Mouse (Mus musculus): ENCODE measurements at regions not wholly inside any gene's neighbourhood (a gene's known extent, or its start where the extent isn't known, plus 50 kb on each side); places are given as distances from the start of the nearest gene placed in this dataset.
A peak's percentile ranks its signal among the peaks of the same experiment; 100 is the strongest.

DNA sequence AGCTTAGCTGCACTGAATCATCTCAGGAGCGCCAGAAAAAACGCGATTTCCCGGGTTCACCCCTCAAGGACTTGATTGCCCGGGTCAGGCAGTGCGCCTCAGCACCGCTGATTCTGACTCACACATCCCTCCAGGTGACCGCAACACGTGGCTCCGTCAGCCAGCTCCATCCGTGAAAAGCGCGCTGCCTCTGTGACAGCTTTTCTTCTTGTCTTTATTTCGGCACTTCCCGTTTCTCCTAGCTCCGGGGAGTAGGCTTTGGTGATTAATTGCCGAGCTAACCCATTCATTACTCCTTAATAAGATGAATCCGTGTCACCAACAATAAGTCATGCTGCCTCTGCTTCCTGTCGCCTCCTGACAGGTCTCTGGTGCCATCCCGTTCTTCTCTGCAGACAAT, 108.6 kb downstream of the Katnal1 start:
- peak overlapping the region; percentile 2; the same call in 1 of the 2 replicates for H3K4me2 ChIP-seq (ENCODE audit: low read depth, low read length)
- peak; percentile 29 for DNase-seq (ENCODE audit: low spot score)
- WGBS = 16% methylated on average over 20 of the region's 20 CpGs
- no peak overlapping the region for H3K9ac ChIP-seq (replicated peaks; ENCODE audit: low read length)
- H3K9me3 ChIP-seq (replicated peaks; ENCODE audit: control insufficient read depth, low read length) = no peaks in the 10 kb centered on the region
- no peak overlapping the region for H3K27ac ChIP-seq (replicated peaks; ENCODE audit: low read depth, low read length)
- H3K4me3 ChIP-seq (ENCODE audit: low read depth, low read length) = no peak overlapping the region
- no peaks in the 10 kb centered on the region for H3K36me3 ChIP-seq (replicated peaks; ENCODE audit: control insufficient read depth, insufficient read depth, low read depth, low read length)
- H3K27me3 ChIP-seq (ENCODE audit: control insufficient read depth, insufficient read depth, low read length) = no peaks in the 10 kb centered on the region
- H3K4me1 ChIP-seq (ENCODE audit: control insufficient read depth, insufficient read depth, low read length) = no peaks in the 10 kb centered on the region
- no peak for ATAC-seq (replicated peaks; ENCODE audit: insufficient number of reproducible peaks, low FRiP score, low TSS enrichment, low read depth)

GRCm38 (mm10) chr5:148819423-148819822, 109.7 kb downstream of the Katnal1 start:
- Histone ChIP-seq H3K27me3 (ENCODE audit: control insufficient read depth, insufficient read depth, low read length) (no peaks in the 10 kb centered on the region), H3K9me3 (replicated peaks; ENCODE audit: control insufficient read depth, low read length) (no peaks in the 10 kb centered on the region), H3K4me3 (ENCODE audit: low read depth, low read length) (no peak overlapping the region), H3K4me1 (ENCODE audit: control insufficient read depth, insufficient read depth, low read length) (no peaks in the 10 kb centered on the region), H3K9ac (replicated peaks; ENCODE audit: low read length) (no peak overlapping the region), H3K36me3 (replicated peaks; ENCODE audit: control insufficient read depth, insufficient read depth, low read depth, low read length) (no peaks in the 10 kb centered on the region), H3K27ac (replicated peaks; ENCODE audit: low read depth, low read length) (no peak overlapping the region), H3K4me2 (ENCODE audit: low read depth, low read length) (no peak overlapping the region)
- ATAC-seq (replicated peaks; ENCODE audit: insufficient number of reproducible peaks, low FRiP score, low TSS enrichment, low read depth) (no peak), DNase-seq (ENCODE audit: low spot score) (no peak)
- WGBS = 75% methylated on average over 6 of the region's 6 CpGs

GRCm38 (mm10) chr5:148818746-148819145, 110.4 kb downstream of the Katnal1 start:
- ATAC-seq (replicated peaks; ENCODE audit: insufficient number of reproducible peaks, low FRiP score, low TSS enrichment, low read depth) (no peak), DNase-seq (ENCODE audit: low spot score) (no peak)
- no peak overlapping the region for H3K9ac ChIP-seq (replicated peaks; ENCODE audit: low read length)
- H3K36me3 ChIP-seq (replicated peaks; ENCODE audit: control insufficient read depth, insufficient read depth, low read depth, low read length) = no peaks in the 10 kb centered on the region
- no peak overlapping the region for H3K4me2 ChIP-seq (ENCODE audit: low read depth, low read length)
- no peaks in the 10 kb centered on the region for H3K9me3 ChIP-seq (replicated peaks; ENCODE audit: control insufficient read depth, low read length)
- no peaks in the 10 kb centered on the region for H3K4me1 ChIP-seq (ENCODE audit: control insufficient read depth, insufficient read depth, low read length)
- no peaks in the 10 kb centered on the region for H3K27me3 ChIP-seq (ENCODE audit: control insufficient read depth, insufficient read depth, low read length)
- no peak overlapping the region for H3K27ac ChIP-seq (replicated peaks; ENCODE audit: low read depth, low read length)
- WGBS = 57% methylated on average over 2 of the region's 2 CpGs
- H3K4me3 ChIP-seq (ENCODE audit: low read depth, low read length) = no peak overlapping the region

GRCm38 (mm10) chr5:148812840-148813239, 116.3 kb downstream of the Katnal1 start:
- 0 out of 2 replicates have a peak, but pooled peaks cover 2% of the 10 kb centered on the region for H3K27me3 ChIP-seq (ENCODE audit: control insufficient read depth, insufficient read depth, low read length)
- no peaks in the 10 kb centered on the region for H3K36me3 ChIP-seq (replicated peaks; ENCODE audit: control insufficient read depth, insufficient read depth, low read depth, low read length)
- H3K4me1 ChIP-seq (ENCODE audit: control insufficient read depth, insufficient read depth, low read length) = no peaks in the 10 kb centered on the region; the same call in 1 of the 2 replicates
- no peak overlapping the region for H3K9ac ChIP-seq (replicated peaks; ENCODE audit: low read length)
- no peak overlapping the region for H3K4me2 ChIP-seq (ENCODE audit: low read depth, low read length)
- H3K4me3 ChIP-seq (ENCODE audit: low read depth, low read length) = no peak overlapping the region
- no peak overlapping the region for H3K27ac ChIP-seq (replicated peaks; ENCODE audit: low read depth, low read length)
- 77% methylated on average over 9 of the region's 9 CpGs for WGBS
- ATAC-seq (replicated peaks; ENCODE audit: insufficient number of reproducible peaks, low FRiP score, low TSS enrichment, low read depth) (no peak), DNase-seq (ENCODE audit: low spot score) (no peak)
- no peaks in the 10 kb centered on the region for H3K9me3 ChIP-seq (replicated peaks; ENCODE audit: control insufficient read depth, low read length)

DNA sequence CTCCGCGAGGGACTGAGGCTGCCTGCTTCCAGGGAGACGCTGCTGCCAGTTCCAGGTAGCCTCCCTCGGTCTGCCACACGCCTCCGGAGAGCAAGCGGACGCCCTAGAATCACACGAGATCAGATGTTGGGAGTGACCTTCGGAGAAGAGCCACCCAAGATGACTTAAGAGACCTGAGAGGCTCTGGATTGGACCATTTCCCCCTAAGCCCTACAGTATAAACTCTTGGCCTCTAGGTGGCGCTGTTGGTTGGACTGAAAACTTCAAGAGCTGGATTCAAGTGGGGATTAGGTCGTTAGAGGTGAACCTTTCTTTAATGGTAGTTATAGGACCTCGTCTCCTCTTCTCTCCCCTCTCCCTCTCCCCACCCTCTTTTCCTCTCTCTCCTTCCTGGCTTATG, 117.1 kb downstream of the Katnal1 start:
- peak; percentile 86 for DNase-seq (ENCODE audit: low spot score)
- peak overlapping the region; percentile 22; the same call in 1 of the 2 replicates for H3K9ac ChIP-seq (replicated peaks; ENCODE audit: low read length)
- 0 out of 2 replicates have a peak, but pooled peaks cover 2% of the 10 kb centered on the region for H3K27me3 ChIP-seq (ENCODE audit: control insufficient read depth, insufficient read depth, low read length)
- H3K4me3 ChIP-seq (ENCODE audit: low read depth, low read length) = no peak overlapping the region
- H3K36me3 ChIP-seq (replicated peaks; ENCODE audit: control insufficient read depth, insufficient read depth, low read depth, low read length) = no peaks in the 10 kb centered on the region
- no peak overlapping the region for H3K4me2 ChIP-seq (ENCODE audit: low read depth, low read length)
- H3K27ac ChIP-seq (replicated peaks; ENCODE audit: low read depth, low read length) = no peak overlapping the region
- H3K9me3 ChIP-seq (replicated peaks; ENCODE audit: control insufficient read depth, low read length) = no peaks in the 10 kb centered on the region; the same call in 1 of the 2 replicates
- 12% methylated on average over 13 of the region's 13 CpGs for WGBS
- no peaks in the 10 kb centered on the region; the same call in 1 of the 2 replicates for H3K4me1 ChIP-seq (ENCODE audit: control insufficient read depth, insufficient read depth, low read length)
- ATAC-seq (replicated peaks; ENCODE audit: insufficient number of reproducible peaks, low FRiP score, low TSS enrichment, low read depth) = 0 out of 2 replicates have a peak, but pooled peaks have one; percentile 9

GRCm38 (mm10) chr5:148809485-148809884, 119.6 kb downstream of the Katnal1 start:
- no peak for ATAC-seq (replicated peaks; ENCODE audit: insufficient number of reproducible peaks, low FRiP score, low TSS enrichment, low read depth)
- Histone ChIP-seq H3K9me3 (replicated peaks; ENCODE audit: control insufficient read depth, low read length) (no peaks in the 10 kb centered on the region; the same call in 1 of the 2 replicates), H3K36me3 (replicated peaks; ENCODE audit: control insufficient read depth, insufficient read depth, low read depth, low read length) (no peaks in the 10 kb centered on the region), H3K4me2 (ENCODE audit: low read depth, low read length) (no peak overlapping the region), H3K27me3 (ENCODE audit: control insufficient read depth, insufficient read depth, low read length) (0 out of 2 replicates have a peak, but pooled peaks cover 2% of the 10 kb centered on the region), H3K4me1 (ENCODE audit: control insufficient read depth, insufficient read depth, low read length) (no peaks in the 10 kb centered on the region; the same call in 1 of the 2 replicates), H3K27ac (replicated peaks; ENCODE audit: low read depth, low read length) (no peak overlapping the region), H3K9ac (replicated peaks; ENCODE audit: low read length) (no peak overlapping the region), H3K4me3 (ENCODE audit: low read depth, low read length) (no peak overlapping the region)
- 68% methylated on average over 3 of the region's 3 CpGs for WGBS
- DNase-seq (ENCODE audit: low spot score) = no peak

DNA sequence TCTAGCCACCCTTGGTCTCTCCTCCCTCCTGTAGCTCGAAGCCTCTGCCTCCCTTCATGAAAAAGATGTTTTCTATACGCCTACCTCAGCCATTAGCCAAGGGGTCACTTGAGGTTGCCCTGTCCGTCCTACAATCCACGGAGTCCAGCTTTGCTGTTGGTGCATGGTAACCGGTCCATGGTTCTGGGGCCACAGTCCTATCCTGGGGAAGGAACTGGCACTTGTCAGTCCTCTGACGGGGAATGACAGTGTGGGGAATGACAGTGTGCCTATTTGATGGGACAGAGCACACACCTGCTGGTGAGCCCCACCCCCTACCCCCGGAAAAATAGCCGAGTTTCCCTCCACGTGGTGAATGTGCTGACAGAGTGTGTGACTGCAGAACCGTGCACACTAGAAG, 120.1 kb downstream of the Katnal1 start:
- DNase-seq (ENCODE audit: low spot score) = no peak
- H3K4me3 ChIP-seq (ENCODE audit: low read depth, low read length) = no peak overlapping the region
- H3K36me3 ChIP-seq (replicated peaks; ENCODE audit: control insufficient read depth, insufficient read depth, low read depth, low read length) = no peaks in the 10 kb centered on the region
- ATAC-seq (replicated peaks; ENCODE audit: insufficient number of reproducible peaks, low FRiP score, low TSS enrichment, low read depth) = no peak
- H3K4me2 ChIP-seq (ENCODE audit: low read depth, low read length) = no peak overlapping the region
- no peaks in the 10 kb centered on the region; the same call in 1 of the 2 replicates for H3K9me3 ChIP-seq (replicated peaks; ENCODE audit: control insufficient read depth, low read length)
- H3K27ac ChIP-seq (replicated peaks; ENCODE audit: low read depth, low read length) = no peak overlapping the region
- no peaks in the 10 kb centered on the region; the same call in 1 of the 2 replicates for H3K4me1 ChIP-seq (ENCODE audit: control insufficient read depth, insufficient read depth, low read length)
- WGBS = 24% methylated on average over 10 of the region's 10 CpGs
- no peak overlapping the region for H3K9ac ChIP-seq (replicated peaks; ENCODE audit: low read length)
- H3K27me3 ChIP-seq (ENCODE audit: control insufficient read depth, insufficient read depth, low read length) = 0 out of 2 replicates have a peak, but pooled peaks cover 2% of the 10 kb centered on the region

GRCm38 (mm10) chr5:148808426-148808825, 120.7 kb downstream of the Katnal1 start:
- 2% methylated on average over 4 of the region's 4 CpGs for WGBS
- Histone ChIP-seq H3K4me2 (ENCODE audit: low read depth, low read length) (no peak overlapping the region), H3K9ac (replicated peaks; ENCODE audit: low read length) (no peak overlapping the region), H3K27ac (replicated peaks; ENCODE audit: low read depth, low read length) (no peak overlapping the region), H3K4me3 (ENCODE audit: low read depth, low read length) (no peak overlapping the region), H3K4me1 (ENCODE audit: control insufficient read depth, insufficient read depth, low read length) (no peaks in the 10 kb centered on the region; the same call in 1 of the 2 replicates), H3K36me3 (replicated peaks; ENCODE audit: control insufficient read depth, insufficient read depth, low read depth, low read length) (no peaks in the 10 kb centered on the region), H3K9me3 (replicated peaks; ENCODE audit: control insufficient read depth, low read length) (no peaks in the 10 kb centered on the region; the same call in 1 of the 2 replicates), H3K27me3 (ENCODE audit: control insufficient read depth, insufficient read depth, low read length) (0 out of 2 replicates have a peak, but pooled peaks cover 2% of the 10 kb centered on the region)
- DNase-seq (ENCODE audit: low spot score) (peak; percentile 78), ATAC-seq (replicated peaks; ENCODE audit: insufficient number of reproducible peaks, low FRiP score, low TSS enrichment, low read depth) (no peak)
